Mouse (Mus musculus): ENCODE measurements at regions not wholly inside any gene's neighbourhood (a gene's known extent, or its start where the extent isn't known, plus 50 kb on each side); places are given as distances from the start of the nearest gene placed in this dataset.

- DNase-seq (ENCODE audit: low spot score in 2 of 2): no peak
Observed at GRCm38 (mm10) chr11:113178375-113178774, 396.4 kb downstream of the Sox9 start.

DNA sequence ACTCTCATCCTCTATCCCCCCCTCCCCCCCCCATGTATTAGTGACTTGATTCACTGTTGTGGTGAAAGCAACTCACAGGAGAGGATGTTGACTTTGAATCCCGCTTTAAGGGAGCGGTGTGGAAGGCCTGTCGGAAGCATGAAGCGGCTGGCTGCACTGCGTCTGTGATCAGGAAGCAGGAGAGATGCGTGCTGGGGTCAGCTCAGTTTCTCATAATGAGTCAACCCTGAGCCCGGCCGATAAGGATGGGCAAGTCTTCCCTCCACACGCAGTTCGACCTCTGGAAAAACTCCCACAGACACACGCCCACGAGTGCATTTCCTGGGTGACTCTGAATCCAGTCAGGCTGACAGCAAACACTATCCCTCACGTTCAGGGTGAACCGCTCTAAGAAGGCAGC lies 398.0 kb downstream of the Sox9 start:
- DNase-seq (ENCODE audit: low spot score in 2 of 2): no peak

DNA sequence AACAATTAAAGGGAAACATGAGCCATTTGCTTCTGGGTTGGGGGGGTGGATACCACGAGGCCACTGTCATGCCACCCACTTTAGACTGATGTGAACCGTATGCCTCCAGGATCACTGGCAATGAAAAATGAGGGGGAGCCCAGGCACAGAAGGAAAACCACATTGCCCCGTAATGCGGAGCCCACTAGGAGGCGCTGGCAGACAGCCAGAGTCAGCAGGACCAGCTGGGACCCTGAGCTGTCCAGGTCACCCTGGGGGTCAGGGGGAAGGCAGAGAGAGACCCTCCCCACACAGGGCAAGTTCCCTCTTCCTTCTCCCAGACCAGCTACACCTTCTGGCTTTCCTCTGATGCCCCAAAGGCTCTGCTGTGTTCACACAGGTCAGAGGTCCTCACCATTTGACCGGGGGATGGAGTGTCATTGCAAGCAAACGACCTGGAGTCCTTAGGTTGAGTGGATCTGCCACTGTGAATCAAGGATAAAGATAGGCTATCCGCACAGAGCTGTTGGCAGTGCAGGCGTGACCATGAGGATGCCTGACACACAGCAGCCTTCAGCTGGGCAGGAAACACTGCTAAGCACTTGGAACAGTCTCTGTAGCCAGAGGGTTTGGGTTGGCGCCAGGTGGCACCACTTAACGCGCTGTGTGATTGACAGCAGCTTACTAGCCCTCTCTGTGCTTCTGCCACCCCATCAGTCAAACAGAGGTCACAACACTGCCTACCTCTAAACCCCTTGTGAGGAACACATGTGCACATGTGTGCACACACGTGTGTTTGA lies 400.2 kb downstream of the Sox9 start:
- DNase-seq (ENCODE audit: low spot score in 2 of 2): no peak

- no peak for DNase-seq (ENCODE audit: low spot score in 2 of 2)
Observed at GRCm38 (mm10) chr11:113183556-113183955, 401.5 kb downstream of the Sox9 start.

GRCm38 (mm10) chr11:113184095-113184494 lies 402.1 kb downstream of the Sox9 start:
- no peak for DNase-seq (ENCODE audit: low spot score in 2 of 2)

DNA sequence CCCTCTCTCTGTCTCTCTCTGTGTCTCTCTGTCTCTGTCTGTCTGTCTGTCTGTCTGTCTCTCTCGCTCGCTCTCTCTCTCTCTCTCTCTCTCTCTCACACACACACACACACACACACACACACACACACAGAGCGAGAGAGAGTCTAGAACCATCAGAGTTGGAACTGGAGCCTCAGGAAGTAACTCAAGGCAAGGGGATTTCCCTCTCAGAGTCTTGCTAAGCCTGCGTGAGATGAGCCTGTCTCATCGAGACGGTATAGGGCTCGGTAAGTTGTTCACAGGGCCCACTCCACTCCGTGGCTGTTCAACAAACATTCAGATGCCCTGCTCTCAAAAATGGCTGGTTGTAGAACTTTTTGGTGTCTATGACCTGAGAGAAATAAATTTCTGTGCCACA lies 405.4 kb downstream of the Sox9 start:
- DNase-seq (ENCODE audit: low spot score in 2 of 2): no peak

- DNase-seq (ENCODE audit: low spot score in 2 of 2): no peak
Observed at GRCm38 (mm10) chr11:113188263-113188920, 406.4 kb downstream of the Sox9 start.

DNA sequence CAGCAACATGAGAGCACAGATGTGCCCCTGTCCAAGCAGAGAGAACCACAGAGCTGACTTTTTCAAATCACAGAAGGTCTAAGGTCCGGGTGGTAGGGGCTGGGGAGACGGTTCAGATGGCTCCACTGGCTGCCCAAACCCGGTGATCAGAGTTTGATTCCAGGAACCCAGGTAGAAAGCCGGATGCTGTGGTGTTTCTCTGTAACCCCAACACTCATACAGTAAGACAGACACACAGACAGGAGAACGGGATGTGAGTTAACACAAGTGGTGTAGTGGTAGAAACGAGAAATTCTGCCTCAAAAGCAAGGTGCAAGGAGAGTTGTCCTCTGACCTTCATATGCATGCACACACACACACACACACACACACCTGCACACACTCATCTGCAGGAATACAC lies 408.0 kb downstream of the Sox9 start:
- no peak for DNase-seq (ENCODE audit: low spot score in 2 of 2)

DNA sequence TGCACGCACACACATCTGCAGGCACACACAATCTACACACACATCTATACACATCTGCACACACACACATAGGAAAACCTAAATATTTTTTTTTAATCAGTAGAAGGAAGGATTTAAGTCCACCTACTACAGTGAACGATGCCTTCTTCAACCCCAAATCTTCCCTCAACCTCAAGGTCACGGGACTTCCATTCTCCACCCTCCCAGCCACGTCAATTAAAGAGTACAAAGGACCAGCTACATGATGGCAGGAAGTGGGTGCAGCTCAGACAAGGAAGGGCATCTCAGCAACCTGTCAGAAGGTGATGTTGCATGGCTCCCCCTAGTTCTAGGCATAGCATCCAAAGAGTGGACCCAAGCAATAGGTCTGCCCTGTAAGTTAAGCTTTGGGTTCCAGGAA lies 408.5 kb downstream of the Sox9 start:
- DNase-seq (ENCODE audit: low spot score in 2 of 2): no peak

GRCm38 (mm10) chr11:113191006-113191405 lies 409.0 kb downstream of the Sox9 start:
- DNase-seq (ENCODE audit: low spot score in 2 of 2): no peak

DNA sequence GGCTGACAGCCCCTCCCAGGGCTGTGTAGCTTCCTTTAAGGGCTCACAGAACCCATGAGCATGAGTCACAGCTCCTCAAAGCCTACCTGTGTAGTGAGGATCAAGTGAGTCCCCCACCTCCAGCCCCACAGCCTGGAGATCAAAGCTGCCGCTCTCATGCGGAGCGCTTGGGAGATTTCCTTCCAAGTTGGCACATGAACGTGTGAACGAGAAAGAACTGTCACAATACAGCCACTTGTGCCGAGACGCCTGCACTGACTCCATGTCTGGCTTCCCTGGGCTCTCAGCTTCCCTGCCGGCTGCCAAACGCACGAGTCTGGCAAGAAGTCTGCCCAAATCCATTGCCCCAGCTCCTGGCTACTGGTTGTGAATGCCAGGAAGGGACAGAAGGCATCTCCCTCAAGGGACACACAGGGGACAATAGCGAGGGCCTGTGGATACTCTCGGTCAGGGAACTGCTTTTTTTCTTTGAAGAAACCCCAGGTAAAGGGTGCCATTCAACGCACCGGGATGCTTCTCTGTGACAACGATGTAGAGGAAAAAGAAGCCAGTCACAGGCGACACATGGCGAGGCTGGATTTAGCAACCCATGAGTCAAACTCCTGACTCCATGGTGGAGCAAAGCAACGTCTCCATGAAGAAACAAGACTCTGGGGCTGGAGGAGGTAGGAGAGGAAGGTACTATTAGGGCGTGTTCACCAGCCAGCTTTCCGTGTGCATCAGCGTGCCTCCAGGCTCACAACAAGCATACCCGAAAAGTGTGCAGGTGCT lies 410.2 kb downstream of the Sox9 start:
- peak in 1 of 2 experiments; percentile 47 for DNase-seq (ENCODE audit: low spot score in 2 of 2)

- no peak for DNase-seq (ENCODE audit: low spot score in 2 of 2)
Observed at GRCm38 (mm10) chr11:113194144-113194827, 412.3 kb downstream of the Sox9 start.
